Mouse (Mus musculus) gastrocnemius, postnatal 4 days (tissue): ENCODE measurements around the gene Dedd. TPM values are rescaled to one million over a fixed set of nuclear protein-coding genes. Genes with fewer than 3 reads are reported as not detected.
A peak's percentile ranks its signal among the peaks of the same experiment; 100 is the strongest.

Experiments used
- DNase-seq, 2 experiments: peaks; one replicate each; pipeline ENCODE4 v3.0.0; 2021 to 2022; ENCODE audit warnings: low spot score in 2 of 2, mixed read lengths in 2 of 2
- total RNA-seq, 2 experiments: library from RNA; stranded (reverse); gene quantifications; 2 replicates each; pipeline ENCODE4 v1.2.3; 2021

Gene Dedd
- total RNA-seq, 2 experiments from 2014 or later = 33.5 to 33.6 TPM

DNA sequence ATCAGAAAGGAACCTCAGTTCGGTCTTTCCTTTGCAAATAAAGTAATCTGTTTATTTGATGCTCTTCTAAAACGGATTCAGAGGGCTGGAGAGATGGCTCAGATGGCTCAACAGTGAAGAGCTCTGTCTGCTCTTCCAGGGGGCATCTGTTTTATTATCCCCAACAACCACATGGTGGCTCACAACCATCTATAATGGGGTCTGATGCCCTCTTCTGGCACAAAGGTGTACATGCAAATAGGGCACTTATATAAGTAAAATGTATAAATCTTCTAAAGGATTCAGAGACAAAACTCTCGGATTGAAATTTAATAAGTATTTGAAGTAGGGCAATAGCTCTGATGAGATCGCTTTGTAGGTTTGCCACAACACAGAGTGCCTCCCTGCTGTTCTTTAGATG is 29.5 kb downstream of the Dedd start:
- no peak for DNase-seq

DNA sequence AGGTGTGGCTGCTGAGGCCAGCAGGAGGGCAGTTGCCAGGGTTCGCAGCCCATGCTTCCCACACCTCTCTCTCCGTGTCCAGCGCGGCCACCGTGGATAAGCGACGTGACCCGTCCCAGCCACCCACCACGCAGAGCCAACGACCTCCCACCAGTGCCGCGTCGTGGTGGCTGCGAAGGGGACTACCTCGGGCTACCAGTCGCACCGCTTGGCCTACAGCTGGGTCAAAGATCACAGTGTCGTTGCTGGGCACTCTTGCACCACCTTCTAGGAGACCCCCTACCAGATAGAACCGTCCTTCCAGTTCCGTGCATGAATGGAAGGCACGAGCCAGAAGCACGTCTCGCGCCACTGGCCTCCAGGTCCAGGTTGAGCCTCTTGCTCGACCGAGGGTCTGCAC is 31.3 kb downstream of the Dedd start:
- no peak for DNase-seq

DNA sequence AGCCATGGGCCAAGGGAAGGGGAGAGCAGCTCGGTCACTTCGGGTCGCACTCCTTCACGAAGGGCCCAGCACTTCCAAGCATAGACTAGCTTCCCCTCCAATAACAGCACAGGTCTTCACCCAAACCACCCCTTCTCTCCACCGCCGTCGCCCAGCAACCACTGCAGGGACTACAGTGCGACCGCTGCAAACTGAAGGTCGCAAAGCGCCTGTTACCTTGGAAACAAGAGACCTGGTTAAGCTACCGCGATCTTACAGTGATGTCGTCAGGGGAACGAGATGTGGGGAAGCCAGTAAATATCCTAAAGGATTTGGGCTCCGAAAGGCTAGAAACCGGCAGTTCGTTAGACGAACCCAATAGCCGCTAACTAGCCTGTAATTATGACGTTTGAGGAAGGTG is 31.7 kb downstream of the Dedd start, which contains the start of gene Klhdc9:
TSS of gene Klhdc9 (minus strand) at position 143 of the 400 bp plus-strand sequence.
- peak; percentile 68 to 87 for DNase-seq

DNA sequence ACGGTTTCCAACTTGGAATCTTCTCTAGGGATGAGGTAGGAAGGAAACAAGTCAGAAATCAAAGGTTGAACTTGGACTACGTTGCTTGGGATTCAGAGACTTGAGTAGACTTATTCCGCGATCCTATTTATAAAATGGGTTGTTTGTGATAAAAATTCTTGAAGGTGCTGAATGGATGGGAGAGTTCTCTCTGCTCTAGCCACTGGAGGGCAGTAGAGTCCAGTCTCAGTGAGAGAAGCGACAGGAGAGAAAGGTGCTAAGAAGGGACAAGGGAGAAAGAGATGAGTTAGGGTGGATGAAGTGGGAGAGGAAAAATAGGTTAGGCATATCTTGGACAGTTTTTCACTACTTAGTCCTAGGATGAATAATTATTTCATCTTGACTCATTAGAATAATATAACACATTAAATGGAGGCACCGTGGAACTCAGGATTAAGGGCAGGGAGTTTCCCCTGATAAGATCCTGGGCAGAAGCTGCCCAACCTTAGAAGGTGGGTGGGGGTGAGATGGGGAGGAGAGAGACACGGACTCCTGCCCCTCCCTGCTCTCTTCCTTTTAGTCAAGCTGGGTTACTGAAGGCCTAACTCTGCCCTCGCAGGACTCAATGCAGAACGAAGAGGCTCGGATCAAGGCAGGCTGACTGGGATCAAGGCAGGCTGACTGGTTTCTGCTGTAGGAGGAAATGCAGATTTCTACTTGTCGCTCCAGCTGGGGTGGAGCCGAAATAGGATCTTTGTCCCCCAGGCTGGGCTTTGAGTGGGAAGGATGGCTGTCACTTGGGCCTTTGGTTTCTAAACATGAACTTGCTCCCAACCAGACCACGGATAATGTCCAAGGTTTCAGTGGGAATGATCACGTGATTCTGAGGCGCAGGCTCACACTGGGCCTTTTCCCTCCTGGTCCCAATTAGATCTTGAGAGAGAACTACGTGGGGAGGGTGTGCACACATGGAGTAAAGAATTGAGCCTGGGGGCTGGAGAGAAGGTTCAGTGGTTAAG is 32.5 kb downstream of the Dedd start:
- DNase-seq = peak in 1 of 2 experiments; percentile 68

DNA sequence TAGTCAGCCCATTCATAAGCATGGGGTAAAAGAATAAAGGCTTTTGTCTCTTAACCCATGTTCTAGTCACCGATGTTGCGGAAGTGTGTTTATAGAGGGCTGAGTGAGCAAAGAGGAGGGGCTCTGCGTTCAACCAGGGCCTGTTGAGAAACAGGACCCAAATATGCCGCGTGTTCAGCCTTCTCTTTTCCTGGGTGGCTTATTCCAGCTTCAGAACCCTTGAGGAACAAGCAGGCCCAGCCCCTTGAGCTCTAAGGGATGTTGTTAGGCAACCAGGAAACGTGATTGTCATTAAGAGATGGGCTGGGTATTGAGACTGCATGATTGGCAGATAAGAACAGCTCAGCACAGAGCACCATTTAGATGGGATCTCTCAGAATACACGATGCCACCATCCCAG is 37.0 kb downstream of the Dedd start:
- no peak for DNase-seq

DNA sequence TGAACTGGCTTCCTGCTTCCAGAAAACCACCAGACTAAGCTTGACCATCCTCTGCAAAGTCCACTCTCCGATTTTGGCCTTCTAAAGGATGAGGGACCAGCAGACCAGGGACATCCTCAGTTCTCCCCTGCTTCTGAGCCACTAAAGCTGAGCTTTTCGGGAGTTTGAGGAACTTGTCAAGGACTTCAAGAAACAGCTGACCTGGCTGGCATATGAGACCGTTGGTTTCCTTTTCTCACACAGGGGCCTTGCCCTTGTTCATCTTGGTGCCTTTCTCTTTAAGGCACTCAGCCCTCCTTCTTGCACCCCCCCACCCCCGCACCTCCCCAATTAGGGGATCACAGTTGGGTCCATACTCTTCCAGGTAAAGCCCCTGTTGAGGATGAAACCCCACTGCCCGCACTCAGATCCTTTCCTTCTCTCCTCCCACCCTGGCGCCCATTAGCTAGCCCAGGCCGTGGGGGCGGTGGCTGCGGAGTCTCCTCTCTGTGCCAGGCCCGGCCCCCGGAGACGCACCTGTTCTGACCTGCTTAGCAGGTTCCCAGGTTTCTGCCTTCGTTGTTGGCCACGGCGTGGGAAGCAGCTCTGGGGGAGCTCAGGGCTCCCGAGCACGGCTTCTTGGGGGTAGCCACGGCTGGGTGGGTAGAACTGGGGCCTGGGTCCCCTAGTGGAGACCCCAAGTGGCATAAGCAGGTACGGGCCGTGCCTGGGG is 41.1 kb downstream of the Dedd start, which contains the start of gene Nectin4:
TSS of gene Nectin4 (plus strand) at position 255 of the 712 bp plus-strand sequence.
- no peak for DNase-seq

DNA sequence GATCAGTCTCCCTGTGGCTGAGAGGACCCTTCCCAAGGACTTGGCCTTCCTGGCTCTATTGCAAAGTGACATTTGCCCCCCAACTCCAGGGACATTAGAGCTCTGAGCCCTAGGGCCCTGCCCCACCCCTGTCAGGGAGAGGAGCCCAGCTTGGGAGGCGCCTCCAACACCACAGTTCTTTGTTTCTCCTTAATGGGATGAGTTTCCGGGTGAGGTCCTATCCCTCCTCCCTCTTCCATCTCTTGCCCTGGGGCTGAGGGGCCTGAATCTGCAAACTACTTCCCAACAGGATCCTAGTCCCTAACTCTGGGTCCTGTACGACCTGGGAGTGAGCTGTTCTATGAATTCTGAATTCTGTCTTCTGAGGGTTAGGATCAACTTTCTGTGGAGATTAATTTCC is 43.9 kb downstream of the Dedd start:
- no peak for DNase-seq

DNA sequence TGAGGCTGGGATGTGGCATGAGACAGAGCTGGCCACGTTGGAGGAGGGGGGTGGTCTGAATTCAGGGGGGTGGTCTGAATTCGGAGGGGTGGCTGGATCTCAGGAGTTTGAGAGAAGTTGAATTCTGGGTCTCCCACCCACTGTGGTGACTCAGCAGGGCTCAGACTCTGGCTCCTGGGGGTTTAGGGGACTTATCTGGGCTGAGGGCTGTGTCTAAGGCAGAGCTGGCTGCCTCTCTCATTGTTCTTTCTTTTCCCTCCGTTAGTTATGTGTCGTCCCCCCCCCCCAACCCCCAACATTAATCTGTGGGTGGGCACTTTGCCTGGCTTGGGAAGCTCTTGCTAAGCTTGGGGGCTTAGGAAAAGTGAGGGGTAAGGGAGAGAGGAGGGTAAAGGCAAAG is 45.0 kb downstream of the Dedd start:
- DNase-seq = no peak

DNA sequence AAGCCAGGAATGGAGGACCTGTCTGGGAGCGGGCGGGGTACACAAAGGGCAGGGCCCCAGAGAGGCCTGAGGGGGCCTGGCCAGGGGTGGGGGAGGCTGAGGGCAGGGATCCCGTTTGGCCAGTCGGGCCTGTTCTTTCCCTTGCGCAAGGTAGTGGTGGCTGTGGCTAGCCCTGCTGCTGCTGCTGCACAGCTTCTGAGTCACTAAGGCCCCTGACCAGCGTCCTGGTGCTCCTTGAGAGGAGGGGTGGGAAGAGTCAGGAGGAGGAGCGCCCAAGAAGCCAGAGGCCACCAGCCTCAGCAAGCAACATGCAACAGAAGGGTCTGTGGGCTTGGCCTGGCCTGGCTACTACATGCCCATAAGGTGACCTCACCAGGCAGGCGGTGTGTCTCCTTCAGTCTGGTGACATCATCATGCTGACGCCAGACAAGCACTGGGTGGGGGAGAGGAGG is 46.7 kb downstream of the Dedd start:
- no peak for DNase-seq

DNA sequence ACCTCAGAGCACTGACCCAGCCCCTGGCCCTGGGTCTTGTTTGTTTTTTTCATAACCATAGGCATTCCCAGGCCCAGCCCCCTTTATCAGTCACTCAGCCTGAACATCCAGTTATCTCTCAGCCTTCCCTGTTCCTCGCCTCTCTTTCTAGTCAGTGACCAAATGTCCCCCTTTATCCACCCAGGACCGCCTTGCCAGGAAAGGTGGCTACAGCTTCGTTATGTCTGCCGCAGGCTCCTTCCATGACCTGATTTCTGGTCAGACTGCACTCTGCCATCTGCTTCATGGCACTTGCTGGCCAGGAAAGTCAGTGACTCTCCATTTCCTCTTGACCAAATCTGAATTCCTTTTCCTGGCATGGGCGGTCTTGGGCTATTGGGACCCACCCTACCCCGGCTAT is 49.4 kb downstream of the Dedd start:
- no peak for DNase-seq

DNA sequence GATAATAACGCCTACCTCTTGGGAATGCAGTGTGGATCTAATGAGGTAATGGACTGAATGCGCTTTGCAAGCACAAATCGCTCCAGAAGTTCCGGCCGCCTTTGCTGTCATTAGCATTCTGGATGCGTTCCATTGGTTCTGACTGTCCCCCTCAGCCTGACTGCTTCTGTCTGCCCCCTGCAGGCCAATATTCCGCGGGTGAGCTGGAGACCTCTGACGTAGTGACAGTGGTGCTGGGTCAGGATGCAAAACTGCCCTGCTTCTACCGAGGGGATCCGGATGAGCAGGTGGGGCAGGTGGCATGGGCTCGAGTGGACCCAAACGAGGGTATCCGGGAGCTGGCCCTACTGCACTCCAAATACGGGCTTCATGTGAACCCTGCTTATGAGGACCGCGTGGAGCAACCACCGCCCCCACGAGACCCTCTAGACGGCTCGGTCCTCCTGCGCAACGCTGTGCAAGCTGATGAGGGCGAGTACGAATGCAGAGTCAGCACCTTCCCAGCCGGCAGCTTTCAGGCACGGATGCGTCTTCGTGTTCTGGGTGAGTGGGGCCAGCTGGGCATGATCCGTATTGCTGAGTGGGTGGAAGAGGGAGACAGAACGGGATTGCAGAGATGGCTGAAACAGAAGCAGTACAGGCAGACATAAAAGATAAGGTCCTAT is 51.1 kb downstream of the Dedd start:
- DNase-seq = peak; percentile 52 to 66

DNA sequence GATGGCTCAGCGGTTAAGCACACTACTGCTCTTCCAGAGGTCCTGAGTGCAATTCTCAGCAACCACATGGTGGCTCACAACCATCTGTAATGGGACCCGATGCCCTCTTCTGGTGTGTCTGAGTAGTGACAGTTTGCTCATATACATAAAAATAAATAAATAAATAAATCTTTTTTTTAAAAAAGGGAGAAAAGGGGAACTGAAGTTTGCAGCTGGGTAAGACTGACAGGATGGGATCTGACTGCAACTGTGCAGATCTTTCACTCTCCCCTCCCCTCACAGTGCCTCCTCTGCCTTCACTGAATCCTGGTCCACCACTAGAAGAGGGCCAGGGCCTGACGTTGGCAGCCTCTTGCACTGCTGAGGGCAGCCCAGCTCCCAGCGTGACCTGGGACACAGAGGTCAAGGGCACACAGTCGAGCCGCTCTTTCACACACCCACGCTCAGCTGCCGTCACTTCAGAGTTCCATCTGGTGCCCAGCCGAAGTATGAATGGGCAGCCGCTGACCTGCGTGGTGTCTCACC is 53.2 kb downstream of the Dedd start:
- no peak for DNase-seq

DNA sequence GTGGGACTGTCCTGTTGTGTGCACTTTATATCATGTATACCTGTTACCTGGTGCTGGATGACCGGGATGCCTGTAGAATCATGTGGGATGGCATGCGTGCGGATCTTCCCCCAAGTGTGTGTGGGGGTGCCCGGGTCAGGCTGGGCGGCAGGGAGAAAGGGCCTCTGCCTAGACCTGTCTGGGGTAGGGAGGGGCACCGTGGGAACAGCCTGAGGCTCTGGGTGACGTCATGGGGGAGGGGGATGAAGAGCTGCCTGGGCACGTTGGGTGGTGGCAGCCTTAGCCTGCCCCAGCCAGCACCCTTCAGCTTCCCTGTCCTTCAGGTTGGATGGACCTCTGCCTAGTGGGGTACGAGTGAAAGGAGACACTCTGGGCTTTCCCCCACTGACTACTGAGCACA is 55.4 kb downstream of the Dedd start:
- no peak for DNase-seq

DNA sequence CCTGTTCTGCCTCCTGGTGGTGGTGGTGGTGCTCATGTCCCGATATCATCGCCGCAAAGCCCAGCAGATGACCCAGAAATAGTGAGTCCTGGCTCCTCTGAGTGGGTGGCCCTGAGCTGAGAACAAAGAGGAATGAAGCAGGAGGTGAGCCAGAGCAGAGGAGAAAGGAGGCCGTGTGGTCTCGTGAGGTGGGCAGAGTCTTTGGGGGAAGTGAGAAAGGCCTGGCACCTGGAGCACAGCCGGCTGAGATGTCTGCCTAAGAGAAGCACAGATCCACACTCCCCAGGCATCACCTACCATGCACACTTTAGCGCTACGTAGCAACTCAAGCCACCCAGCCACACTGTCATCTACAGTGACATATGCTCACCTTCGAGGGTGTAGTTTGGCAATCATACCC is 56.2 kb downstream of the Dedd start:
- DNase-seq = no peak

DNA sequence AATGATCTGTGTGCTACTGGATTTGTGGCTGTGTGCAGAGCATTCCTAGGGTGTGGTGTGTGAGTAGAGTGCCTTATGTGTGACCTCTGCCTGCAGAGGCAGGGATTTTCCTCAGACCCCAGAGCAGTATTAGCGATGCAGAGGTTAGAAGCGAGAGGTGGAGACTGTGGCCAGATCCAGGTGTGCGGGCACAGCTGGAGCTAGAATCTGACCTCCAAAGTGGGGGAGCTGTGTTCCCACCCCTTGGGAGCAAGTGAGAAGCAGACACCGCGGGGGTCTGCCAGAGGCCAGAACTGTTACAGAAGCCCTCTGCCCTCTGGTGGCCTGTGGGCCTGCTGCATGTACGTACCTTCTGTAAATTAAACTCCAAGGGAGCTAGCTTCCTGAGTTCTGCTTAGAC is 58.2 kb downstream of the Dedd start:
- no peak for DNase-seq

DNA sequence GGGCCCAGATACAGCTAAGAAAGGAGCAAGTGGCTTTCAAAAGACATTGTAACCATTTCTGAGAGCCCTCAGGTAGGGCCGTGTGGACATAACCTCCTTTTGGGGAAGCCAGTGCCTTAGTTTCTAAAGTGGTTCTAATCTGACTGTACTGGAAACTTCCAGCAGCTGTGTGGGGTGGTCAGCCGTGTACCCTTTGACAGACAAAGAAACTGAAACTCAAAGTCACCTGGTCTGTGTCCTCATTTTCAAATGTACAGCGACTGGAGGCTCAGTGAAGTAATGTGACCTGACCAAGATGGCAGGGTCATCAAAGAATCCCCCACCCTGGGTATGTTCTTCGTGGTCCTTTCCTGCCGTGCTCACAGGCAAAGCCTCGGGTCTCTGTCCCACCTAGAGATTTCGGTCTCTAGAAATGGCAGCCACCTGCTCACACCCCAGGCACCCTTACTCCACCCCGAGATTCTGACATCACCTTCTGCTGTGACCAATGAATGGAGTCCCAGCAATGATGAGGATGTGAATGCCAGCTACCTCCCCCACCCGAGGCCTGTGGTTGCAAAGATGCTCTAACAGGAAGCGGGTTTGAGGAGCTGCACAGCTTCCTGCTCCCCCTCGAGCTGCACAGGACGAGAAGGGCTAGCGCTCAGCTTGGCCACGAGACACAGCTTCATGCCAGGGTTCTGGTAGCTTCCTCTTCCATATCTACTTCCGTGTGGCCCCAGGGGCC is 59.6 kb downstream of the Dedd start, which contains the start of gene Arhgap30:
TSS of gene Arhgap30 (plus strand) at position 579 of the 727 bp plus-strand sequence.
- DNase-seq = no peak

DNA sequence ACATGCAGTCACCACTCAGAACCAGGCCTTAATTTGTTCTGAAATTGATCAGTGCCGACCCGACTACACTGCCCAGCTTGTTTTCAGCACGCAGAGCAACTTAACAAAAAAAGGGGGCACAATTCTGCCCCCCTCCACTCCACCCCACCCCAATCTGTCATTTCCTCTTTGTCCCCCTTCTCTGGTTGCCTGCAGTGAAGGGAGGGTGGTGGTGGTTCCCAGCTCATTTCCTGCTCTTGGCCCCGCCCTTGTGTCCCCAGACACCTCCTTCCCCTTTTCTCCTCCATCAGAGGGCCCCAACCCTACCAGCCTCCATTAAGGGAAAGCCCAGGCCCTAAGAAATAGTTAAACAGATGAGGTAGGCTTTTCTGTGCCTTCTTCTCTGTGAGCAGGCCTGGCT is 61.2 kb downstream of the Dedd start:
- no peak for DNase-seq
